In genomic region chr7:64265502-64266279, GRCm38 (mm10) we compare ENCODE assay signal across 16 mouse cellular contexts.
"Had no signal": no experiment of that assay in that cellular context is flagged by ENCODE, and none has a peak within 500 bp of the region (broad histone marks: within the 10 kb centered on the region; RNA-seq: fewer than 3 reads in every experiment).

No protein-coding gene starts in this region.

- H3K9me3 ChIP-seq: liver, embryonic 12.5 days had no signal

- H3K4me1 ChIP-seq: liver, embryonic 12.5 days; neural tube, embryonic 15.5 days had no signal

- ATAC-seq: liver, embryonic 12.5 days; midbrain, embryonic 16.5 days had no signal

- H3K9ac ChIP-seq: liver, embryonic 12.5 days; lung, embryonic 14.5 days; neural tube, embryonic 15.5 days had no signal

- H3K4me3 ChIP-seq: layer of hippocampus, adult 2 months; liver, embryonic 12.5 days; midbrain, embryonic 10.5 days; neural tube, embryonic 15.5 days had no signal

- H3K27ac ChIP-seq: kidney, postnatal 0 days; layer of hippocampus, adult 2 months; liver, embryonic 12.5 days; midbrain, embryonic 10.5 days; neural tube, embryonic 15.5 days had no signal

- H3K36me3 ChIP-seq: liver, embryonic 12.5 days; midbrain, embryonic 10.5 days; neural tube, embryonic 15.5 days had no signal

- H3K4me2 ChIP-seq: liver, embryonic 12.5 days; lung, embryonic 14.5 days; neural tube, embryonic 15.5 days had no signal

- H3K27me3 ChIP-seq: neural tube, embryonic 15.5 days had no signal

- DNase-seq: kidney, adult 11 months; kidney, adult 9 months; kidney, postnatal 4 days; left cerebral cortex, postnatal 4 days; lung, embryonic 14.5 days; lung, postnatal 10 days; lung, postnatal 4 days; right cerebral cortex, adult 18-20 months; right cerebral cortex, postnatal 25 days; thymus, postnatal 36 days had no signal
